Mouse (Mus musculus): ENCODE results near the gene Gm17268. TPM values are rescaled to one million over a fixed set of nuclear protein-coding genes. Genes with fewer than 3 reads are reported as not detected.

The Gm17268 gene
- total RNA-seq, 2 experiments from 2014 or later, result not detected

DNA sequence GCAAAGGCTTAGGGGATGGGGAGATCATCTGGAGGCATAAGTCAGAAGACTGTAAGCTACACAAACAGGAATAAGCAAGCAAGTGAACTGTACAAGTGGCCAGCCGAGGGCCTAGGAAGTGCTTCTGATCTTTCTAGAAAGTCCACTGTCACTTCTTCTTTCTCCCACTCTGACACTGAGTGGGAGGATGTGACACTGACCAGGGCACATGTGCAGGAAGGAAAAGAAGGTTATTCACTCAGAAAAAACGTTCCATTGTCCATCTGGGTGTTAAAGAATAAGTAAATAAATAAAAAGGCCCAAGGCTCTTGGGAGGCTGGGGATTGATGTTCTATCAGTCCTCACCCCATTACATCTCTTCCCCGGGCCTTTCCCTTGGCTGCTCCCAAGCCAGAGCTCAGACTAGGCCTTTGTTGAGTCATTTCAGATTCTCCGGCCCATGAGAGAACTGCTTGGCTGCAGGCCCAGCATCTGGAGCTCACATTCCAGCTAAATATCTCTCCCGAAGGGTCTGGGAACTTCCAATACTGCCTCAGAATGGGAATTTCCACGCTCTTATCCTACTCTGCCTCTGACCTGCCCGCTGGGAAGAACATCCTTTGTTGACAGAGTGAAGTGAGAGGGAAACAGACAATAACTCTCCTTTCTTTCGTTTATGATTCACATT, 5.6 kb downstream of the Gm17268 start:
- intact Hi-C loops (cut with DNase I), result no loop called here

DNA sequence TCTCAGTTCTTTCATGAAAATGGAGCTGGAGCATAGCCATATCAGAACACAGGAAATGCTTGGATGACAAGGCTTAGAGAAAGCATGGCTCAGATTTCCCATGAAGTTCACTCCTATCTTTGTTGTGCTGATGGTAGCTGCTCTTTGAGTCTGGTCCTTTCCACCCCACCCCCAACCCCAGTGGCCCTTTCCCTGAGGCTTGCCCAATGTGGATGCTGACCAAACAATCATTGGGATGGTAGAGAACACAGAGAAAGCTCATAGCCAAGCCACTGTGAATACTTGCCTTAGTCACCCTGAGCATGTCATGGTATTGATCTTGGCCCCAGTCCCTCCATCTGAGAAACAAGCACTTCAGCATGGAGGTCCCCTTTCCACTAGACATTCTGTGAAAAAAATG, 6.2 kb downstream of the Gm17268 start:
- intact Hi-C loops (cut with DNase I), result no loop called here
- no peak for DNase-seq

More for the DNA sequence above, 5.6 kb downstream of the Gm17268 start:
- DNase-seq, result peak; percentile 88 to 89

DNA sequence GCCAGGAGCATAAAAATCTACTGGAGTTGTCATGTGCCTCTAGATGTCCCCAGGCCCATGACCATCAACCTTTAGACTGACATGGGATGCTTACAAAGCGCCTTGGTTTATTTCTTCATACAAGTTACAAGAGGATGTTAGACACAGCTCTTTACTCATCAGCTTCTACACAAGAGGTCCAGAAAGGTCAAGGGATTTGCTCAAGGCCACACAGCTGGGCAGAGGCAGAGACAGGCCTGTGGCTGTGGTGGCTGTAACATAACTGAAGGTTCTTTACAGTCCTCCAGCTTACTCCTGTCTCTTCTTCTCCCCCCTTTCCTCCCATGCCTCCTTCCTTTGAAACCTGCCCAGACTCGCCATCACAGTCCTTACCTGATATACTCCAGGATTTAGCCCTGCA, 8.2 kb downstream of the Gm17268 start:
- DNase-seq, result no peak
- intact Hi-C loops (cut with DNase I), result no loop called here

DNA sequence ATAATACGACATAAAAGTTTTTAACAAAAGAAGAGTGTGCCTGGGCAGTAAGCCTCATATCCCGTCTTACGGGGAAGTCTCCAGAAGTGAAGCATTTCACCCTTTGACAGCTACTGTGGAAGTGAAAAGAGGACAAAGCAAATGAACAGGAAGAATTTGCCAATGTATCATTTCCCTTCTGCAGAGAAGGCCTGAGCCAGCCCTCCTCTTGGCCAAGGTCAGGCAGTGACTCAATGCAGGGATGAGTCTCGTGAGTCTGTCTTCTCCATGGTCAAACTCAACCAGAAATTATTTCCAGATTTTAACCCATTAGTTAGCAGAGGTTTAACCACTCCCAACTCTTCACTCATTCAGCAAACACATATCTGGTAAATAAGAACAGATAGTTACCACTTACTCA, 14.6 kb downstream of the Gm17268 start:
- intact Hi-C loops (cut with DNase I), result no loop called here
- DNase-seq, result no peak

DNA sequence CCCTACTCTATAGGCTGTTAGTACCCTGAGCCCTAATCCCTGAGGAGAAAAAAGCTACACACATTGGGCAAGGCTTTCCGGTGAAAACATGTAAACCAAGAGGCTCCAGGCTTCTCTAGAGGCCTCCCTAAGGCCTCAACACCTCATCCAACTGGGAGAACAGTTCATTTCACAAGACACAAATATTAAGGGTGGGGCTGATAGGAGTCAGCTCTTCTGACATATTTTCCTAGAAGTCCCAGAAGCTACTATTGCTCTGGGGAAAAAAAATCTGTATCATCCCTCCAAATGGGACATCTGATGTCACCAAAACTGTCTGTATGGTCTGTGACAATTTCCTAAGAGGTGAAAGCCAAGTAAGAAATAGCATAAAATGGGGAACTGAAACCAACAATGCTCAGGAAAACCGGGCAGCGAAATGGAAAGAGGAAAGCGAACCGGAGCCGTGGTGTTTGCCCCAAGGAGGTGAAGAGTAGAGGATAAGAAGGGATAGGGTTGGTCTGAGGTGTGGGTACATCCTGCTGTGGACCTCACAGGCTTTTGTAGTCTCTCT, 15.8 kb downstream of the Gm17268 start:
- no peak for DNase-seq
- intact Hi-C loops (cut with DNase I), result no loop called here

DNA sequence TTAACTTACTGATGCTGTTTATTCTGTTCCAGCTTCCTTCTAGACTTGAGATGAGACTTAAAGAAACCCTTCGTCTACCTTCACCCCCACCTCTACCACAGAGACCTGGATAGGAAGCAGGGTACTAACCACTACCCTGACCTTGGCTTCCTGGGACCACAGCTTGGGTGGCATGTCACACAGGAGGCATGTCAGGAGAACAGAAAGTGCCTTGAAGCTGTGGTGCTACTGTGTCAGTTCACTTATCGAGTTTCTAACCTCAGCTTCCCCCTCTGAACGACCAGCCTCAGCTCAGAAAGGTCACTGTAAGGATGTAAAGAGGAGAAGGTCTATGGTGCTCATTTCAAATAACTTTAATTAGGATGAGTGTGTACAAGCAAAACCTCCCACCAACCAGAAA, 17.0 kb downstream of the Gm17268 start:
- intact Hi-C loops (cut with DNase I), result no loop called here
- DNase-seq, result no peak

DNA sequence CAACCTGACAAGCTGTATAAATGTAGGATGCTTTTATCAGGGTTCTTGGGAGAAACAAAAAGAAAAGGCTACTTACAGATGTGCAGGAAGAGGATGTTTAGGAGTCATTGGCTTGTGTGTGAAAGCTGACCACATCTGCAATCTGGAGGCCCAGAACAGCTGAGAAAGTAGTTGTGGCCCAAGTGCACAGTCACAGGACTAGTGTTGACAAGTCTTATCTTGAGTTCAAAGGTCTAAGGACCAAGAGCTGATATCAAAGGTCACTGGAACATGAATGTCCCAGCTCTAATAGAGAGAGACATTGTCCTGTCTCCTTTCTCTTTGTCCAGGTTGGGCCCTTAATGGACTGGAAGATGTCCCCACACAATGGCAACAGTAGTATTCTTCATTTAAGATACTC, 18.6 kb downstream of the Gm17268 start:
- DNase-seq, result no peak
- intact Hi-C loops (cut with DNase I), result no loop called here

DNA sequence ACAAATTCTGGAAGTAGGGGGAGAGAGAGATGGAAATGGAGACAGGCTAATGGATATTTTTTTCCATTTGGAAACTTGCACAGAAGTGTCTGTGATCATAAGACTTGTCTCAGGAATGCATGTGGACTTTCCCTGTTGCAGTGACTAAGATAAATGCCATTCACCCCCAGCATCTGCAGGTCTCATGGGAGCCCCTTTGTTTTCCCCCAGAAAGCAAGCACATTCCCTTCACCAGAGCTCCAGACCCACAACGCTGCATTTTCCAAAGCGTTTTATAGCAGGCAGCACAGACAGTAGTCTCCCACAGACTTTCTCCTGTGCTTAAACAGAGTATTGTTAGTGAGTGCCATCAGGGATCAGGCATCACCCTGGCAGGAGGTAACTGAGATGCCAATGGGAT, 19.0 kb downstream of the Gm17268 start:
- no peak for DNase-seq
- intact Hi-C loops (cut with DNase I), result no loop called here

DNA sequence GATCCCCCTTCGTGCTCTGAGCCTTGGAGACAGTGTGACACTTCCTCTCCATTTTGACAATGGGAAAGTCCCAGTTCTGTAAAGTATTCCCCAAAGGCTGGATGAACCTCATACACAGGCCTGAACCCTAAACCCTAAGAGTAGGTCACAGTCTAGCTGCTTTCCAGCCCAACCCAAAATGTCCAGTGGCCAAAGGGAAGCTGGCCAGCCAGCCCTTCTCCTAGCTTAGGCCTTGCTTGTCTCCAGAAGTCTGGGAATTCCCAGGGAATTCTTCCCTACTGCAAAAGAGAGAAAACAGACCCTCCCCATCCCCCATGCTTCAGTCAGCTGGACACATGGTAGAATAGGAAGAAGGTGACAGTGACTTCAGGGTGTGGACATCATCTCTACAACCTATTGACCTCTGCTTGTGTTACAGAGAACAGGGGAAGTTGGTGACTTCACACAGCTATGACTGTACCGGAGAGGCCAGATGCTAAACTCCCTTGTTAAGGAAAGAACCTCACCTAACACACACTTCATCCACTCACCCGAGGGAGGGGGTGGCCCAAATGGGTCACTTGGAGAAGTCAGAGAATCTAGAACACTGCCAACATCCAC, 22.1 kb downstream of the Gm17268 start:
- intact Hi-C loops (cut with DNase I), result no loop called here
- DNase-seq, result peak; percentile 57 to 59

DNA sequence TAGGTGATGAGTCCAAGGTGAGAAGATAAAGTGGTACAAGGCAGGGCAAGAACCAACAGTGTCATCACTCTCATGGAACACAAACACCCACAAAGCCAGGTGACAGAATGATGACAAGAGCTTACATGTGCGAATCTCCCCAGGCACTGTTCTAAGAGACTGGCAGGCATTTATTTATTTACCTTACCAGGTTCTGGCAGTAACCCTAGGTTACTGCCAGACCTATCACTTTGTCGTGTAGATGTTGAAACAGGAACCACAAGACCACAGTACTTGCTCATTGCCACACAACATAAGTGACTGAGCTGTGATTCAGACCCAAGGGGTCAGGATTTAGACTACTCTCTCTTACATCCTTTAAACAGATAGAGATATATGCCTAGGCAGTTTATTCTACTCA, 23.3 kb downstream of the Gm17268 start:
- DNase-seq, result no peak
- intact Hi-C loops (cut with DNase I), result no loop called here

DNA sequence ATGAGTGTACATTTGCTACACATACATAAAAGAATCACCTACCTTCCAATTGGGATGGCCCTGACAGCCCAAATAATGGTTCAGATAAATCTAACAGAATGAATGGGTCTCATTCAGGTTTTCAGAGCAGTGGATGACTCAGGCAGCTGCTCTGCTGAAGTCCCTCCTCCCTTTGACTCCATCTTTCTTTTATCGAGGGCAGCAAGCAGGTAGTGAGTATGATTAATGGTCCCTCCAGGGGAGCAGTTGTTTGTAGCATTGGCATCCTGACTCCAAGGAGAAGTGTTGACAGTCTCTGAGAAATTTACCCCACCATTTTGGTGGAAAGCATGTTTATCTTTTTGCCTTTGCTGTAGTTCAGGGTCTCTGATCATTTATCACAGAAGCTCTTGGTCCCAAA, 24.6 kb downstream of the Gm17268 start:
- no peak for DNase-seq
- intact Hi-C loops (cut with DNase I), result no loop called here

DNA sequence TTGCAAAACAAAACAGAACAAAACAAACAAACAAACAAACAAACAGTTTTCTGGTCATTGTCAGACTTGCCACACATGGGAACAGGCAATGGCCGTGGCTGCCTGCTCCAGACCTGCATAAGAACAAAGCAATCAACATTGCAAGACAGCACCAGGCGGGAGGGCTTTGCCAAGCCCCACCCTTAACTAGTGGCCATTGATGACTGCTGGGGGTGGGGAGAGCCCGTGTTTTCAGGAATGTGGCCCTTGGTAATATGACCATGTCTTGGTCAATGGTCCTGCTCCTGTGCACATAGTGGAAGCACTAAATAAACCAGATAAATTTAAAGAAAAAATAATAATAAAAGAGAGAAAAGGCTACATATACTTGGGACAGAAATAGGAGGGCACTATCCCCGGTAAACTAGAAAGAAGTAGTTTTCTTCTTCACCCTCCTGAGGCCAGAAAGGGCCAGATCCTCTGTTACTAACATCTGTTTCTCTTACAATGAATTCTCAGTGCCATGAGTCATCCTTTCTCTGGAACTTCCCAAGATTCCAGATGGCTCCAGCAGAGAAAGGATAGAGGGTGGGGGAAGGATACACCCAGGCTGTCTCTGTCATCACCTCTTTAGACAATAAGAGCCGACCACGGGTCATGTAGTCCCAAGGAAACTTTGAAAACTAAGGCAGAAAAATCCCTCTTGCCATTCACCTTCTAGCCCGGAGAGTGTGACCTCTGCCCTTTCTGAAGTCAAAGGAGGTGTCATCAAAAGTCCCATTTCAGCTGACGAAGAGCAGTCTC, 26.8 kb downstream of the Gm17268 start:
- peak; percentile 54 to 62 for DNase-seq
- intact Hi-C loops (cut with DNase I), result no loop called here

DNA sequence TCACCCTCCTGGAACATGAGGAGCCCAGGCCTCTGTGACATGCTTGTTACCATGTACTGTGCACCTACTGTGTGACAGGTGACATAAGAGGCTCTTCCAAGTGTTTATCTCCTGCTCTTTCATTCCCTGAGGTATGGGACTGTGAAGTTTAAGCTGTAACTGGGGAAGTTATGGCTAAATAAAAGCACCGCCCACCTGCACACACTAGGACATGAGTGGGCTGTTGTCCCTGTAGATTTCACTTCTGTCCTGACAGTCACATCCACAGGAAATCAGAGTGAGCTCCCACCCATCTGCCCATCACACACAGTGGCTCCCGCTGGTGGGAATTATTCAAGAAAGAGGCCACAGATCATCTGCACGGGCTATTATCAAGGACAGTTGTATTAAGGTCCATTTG, 28.2 kb downstream of the Gm17268 start:
- no peak for DNase-seq
- intact Hi-C loops (cut with DNase I), result no loop called here

DNA sequence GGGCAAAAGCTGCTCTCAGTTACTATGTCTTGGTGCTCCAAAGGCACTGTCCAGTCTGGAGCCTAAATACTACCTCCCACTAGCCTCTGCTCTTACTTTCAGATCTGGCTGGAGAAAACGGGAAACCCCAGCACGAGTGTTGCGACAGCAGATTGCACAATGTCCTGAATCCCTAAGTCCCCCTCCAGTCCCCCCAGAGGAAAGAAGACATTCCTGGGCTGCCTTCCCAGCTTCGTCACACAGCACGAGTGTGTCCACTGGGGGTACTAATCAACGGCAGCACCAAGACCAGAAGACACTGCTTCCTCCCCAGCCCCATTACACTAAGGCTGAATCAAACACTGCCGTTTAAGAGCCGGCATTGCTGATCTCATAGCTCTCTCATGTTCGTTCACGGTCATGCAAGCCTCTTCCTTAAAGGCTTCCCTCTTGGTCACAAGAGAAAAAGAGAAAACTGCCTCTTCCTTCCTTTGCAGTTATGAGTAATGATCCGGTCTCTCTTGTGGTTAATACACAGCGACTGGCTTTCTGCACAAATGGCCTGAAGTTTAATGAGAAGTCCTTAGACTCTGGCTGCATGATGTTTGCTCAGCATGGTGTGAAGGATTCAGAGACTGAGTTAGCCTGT, 31.5 kb downstream of the Gm17268 start:
- peak; percentile 78 to 79 for DNase-seq
- intact Hi-C loops (cut with DNase I), result no loop called here

DNA sequence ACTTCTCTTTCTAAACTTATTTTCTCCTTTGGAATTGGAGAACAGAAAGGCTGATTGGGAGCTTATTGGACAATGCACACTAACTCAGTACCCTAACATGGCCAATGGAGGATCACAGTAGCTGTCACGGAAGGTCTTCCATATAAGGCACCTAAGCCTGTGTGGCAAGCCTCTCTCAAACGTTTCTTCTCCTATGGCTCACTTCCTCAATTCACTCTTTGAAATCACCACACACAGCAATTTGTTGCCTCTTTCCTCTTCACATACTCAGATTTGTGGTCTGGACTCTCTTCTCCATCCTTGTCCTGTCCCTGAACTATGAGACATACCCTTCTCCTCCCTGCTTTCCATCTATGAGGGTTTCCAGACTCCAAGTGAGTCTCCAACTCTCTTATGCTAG, 33.6 kb downstream of the Gm17268 start:
- no peak for DNase-seq
- intact Hi-C loops (cut with DNase I), result no loop called here

DNA sequence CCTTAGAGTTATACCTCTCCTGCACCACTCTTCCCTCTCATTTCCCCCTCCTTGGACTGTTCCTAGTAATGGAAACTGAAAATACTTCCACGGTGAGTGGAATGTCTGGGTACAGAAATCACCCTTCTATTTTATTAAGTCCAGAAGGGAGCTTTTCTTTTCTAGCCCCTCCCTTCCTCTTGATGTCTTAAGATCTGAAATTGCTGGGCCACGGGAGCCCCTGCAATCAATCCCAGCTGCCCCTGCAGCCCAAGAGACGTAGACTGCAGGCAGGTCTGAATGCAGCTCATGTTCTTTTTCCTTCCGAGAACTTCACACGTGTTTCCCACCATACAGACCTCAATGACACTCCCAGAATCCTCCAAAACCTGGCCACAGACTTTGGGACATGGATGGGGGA, 37.8 kb downstream of the Gm17268 start:
- intact Hi-C loops (cut with DNase I), result no loop called here
- no peak for DNase-seq

DNA sequence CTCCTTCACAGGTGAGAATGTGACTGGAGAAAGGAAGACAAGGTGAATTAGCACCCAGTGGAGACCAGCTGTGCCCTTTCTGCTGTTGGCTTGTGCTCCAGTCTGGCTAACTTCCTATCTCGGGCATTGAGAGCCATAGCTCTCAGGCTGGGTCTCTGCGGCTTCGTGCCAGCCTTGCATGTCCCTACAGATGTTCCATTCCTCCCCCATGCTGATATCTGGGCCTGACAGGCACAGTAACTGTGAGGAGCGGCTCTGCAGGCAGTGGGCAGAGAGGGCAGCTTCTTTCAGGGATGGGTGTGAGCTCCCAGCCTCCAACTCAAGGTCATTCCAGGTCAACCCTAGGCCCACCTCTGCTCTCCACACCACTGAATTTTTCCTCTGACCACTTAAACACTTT, 38.9 kb downstream of the Gm17268 start:
- no peak for DNase-seq
- intact Hi-C loops (cut with DNase I), result loop anchor here (5.0 to 10.0 kb wide), 2 partner anchors 43 to 895 kb away; partner anchors contain the start of genes Fndc8 and Rad51d

DNA sequence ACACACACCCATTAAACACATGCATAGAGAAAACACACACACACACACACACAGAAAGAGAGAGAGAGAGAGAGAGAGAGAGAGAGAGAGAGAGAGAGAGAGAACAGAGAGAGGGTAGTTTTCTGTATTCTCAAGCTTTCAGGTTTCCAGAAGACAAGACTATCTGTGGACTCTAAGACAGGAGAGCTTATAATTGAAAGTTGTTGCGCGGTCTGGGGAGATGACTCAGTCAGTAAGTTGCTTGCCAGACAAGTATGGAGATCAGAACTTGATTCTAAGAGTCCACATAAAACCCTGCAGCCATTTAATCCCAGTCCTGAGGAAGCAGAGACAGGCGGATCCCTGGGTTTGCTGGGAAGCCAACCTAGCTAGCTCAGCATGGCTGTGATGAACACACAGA, 39.7 kb downstream of the Gm17268 start:
- intact Hi-C loops (cut with DNase I), result loop anchor here (5.0 to 10.0 kb wide), 2 partner anchors 44 to 896 kb away; partner anchors contain the start of genes Fndc8 and Rad51d
- DNase-seq, result no peak

DNA sequence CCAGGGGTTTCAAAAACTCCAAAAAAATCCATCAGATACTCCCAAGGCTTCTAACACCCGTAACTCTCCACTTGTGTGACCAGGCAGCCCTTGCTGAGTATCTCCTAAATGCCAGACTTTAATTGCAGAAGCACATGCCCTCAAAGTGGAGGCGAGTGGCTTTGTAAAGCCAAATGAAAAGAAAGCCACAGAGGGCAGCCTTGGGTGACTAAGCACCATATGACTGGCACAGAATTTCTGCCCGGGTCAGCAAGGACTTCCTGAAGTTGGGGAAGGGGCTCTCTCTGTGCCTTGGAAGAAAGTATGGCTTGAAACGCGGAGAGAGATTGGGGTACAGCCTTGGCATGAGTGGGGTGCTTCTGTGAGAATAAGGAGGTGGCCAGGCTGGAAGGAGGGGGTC, 41.3 kb downstream of the Gm17268 start:
- intact Hi-C loops (cut with DNase I), result loop anchor here (5.0 to 10.0 kb wide), 2 partner anchors 45 to 898 kb away; partner anchors contain the start of genes Fndc8 and Rad51d
- DNase-seq, result no peak

DNA sequence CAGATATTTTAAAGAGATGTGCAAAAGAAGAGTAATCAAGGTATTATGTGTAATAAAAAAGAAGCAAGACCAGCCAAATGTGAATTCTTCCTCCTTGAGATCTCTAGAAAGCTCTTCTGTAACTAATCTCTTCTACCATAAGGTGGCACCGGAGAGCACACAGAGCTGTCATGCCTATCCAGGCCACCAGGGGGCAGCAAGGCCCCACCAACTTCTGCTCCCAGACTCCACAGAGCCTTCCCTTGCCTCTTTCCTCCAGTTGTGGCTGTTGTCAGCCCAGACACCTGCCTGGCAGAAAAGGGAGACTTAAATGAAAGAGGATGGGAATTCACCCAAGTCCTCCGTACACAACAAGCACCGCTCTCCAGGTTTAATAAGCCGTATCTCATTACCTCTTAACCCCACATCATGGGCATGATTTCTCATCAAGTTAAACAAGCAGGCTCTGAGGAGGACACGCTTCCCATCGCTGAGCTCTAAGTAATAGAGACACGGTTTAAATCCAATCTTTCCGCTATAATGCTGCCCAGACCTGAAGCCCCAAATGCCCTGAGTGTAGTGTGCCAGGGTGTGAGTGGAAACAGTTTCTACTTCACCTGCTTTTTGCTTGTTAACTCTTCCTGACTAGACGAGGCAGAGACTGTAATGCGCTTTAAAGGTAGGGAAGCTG, 42.1 kb downstream of the Gm17268 start:
- intact Hi-C loops (cut with DNase I), result loop anchor here (1.0 to 10.0 kb wide), 3 partner anchors 46 to 898 kb away; partner anchors contain the start of genes Fndc8 and Rad51d
- peak; percentile 76 to 85 for DNase-seq
